Mouse (Mus musculus) kidney, embryonic 14.5 days (tissue): Measurements from ENCODE around the gene Spns3. TPM values are rescaled to one million over a fixed set of nuclear protein-coding genes. Genes with fewer than 3 reads are reported as not detected.
A peak's percentile ranks its signal among the peaks of the same experiment; 100 is the strongest.

ENCODE experiments used
- ATAC-seq: fragments of 200-750 bp; cut with Nextera tagmentation; 2 replicates; pipeline ENCODE4 v1.8.0; 2017; ENCODE audit warnings: moderate number of reproducible peaks, mild to moderate bottlenecking, moderate TSS enrichment, moderate library complexity; ENCODE audit not compliant: low FRiP score, low TSS enrichment
- H3K27ac ChIP-seq: fragments of 300-500 bp; sonication (generic); 2 replicates; pipeline ENCODE4 v1.5.1; 2014; ENCODE audit warnings: low read depth, mild to moderate bottlenecking, low read length, moderate library complexity, mixed read lengths
- H3K27me3 ChIP-seq: fragments of 300-500 bp; sonication (generic); 2 replicates; pipeline ENCODE4 v1.6.1; 2014; ENCODE audit warnings: mild to moderate bottlenecking, low read length; ENCODE audit not compliant: control insufficient read depth, insufficient read depth
- H3K36me3 ChIP-seq: fragments of 300-500 bp; sonication (generic); 2 replicates; pipeline ENCODE4 v1.6.1; 2014; ENCODE audit warnings: low read length, mixed read lengths; ENCODE audit not compliant: control insufficient read depth, insufficient read depth
- H3K4me1 ChIP-seq: fragments of 300-500 bp; sonication (generic); 2 replicates; pipeline ENCODE4 v1.6.1; 2014; ENCODE audit warnings: low read length, mixed read lengths; ENCODE audit not compliant: control insufficient read depth, insufficient read depth
- H3K4me2 ChIP-seq: fragments of 300-500 bp; sonication (generic); replicated peaks from 2 replicates; pipeline ENCODE4 v1.6.1; 2014; ENCODE audit warnings: low read depth, mild to moderate bottlenecking, low read length
- H3K4me3 ChIP-seq: fragments of 300-500 bp; sonication (generic); 2 replicates; pipeline ENCODE4 v1.5.1; 2014; ENCODE audit warnings: mild to moderate bottlenecking, low read length
- H3K9ac ChIP-seq: fragments of 300-500 bp; sonication (generic); 2 replicates; pipeline ENCODE4 v1.6.1; 2014; ENCODE audit warnings: low read depth, mild to moderate bottlenecking, low read length, moderate library complexity
- H3K9me3 ChIP-seq: fragments of 300-500 bp; sonication (generic); 2 replicates; pipeline ENCODE4 v1.6.1; 2016; ENCODE audit warnings: low read length; ENCODE audit not compliant: control insufficient read depth
- WGBS: fragments of 180-500 bp; shearing (Covaris S2); extraction: QIAGEN DNeasy Blood & Tissue Kit; methylation state at CpG from one replicate; pipeline ENCODE4 v1.1.7; 2014; 5-methylcytosine and 5-hydroxymethylcytosine counted together
- polyA plus RNA-seq: library from polyadenylated mRNA; unstranded; fragments of >200 nt; fragmentation: Nextera tagmentation; extraction: Ambion mirVana; gene quantifications from 2 replicates; pipeline ENCODE4 v1.2.1, GENCODE M21; 2014

Spns3 gene
- polyA plus RNA-seq, 1 experiment from 2014 or later, result 0.20 TPM

DNA sequence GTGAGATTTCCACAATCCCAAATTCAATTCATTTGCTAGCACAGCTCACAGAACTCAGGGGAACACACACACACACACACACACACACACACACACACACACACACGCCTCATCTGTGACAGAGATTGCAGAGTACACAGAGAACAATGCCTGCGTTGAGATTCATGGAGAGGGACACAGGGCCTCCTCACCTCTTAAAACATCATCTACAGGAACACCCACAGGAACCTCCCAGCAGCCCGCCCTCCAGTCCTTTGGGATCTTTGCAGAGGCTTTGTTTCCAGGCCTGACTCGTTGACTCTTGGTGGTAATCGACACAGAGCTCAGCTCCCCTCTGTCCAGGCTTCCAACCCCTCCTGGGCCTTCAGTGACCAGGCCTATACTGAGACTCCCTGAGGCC lies 73.1 kb downstream of the Spns3 start:
- Histone ChIP-seq H3K27ac (no peak overlapping the region), H3K36me3 (no peaks in the 10 kb centered on the region), H3K4me1 (0 out of 2 replicates have a peak, but pooled peaks cover 4% of the 10 kb centered on the region), H3K9ac (no peak overlapping the region), H3K27me3 (no peaks in the 10 kb centered on the region), H3K9me3 (no peaks in the 10 kb centered on the region), H3K4me3 (no peak overlapping the region), H3K4me2 (no peak overlapping the region)
- no peak for ATAC-seq
- 52% methylated on average over 5 of the region's 5 CpGs for WGBS

DNA sequence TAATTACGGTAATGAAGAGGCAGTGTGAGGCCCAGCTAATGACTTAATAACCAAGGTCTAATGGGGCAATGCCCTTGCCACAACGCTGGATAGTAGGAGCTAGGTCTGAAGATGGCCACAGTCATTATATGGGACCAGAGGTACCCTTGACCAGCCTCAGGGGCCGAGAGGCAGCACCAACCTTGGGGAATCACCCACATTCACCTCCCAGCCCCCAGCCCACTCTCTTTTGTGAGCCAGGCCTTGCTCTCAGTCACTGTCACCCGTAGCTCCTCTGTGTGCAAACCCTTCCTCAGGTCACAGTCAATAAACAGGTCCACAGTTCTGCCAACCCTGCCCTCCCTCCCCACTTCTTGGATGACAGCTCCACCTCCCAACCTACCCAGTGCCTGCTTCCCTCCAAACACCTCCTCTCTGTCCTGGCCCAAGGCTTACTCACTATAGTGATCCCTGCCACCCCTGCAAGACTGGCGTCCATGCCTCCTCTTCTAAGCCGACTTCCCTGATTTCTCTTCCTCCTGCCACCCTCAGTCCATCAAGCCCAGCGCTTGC lies 74.2 kb downstream of the Spns3 start:
- no peak for ATAC-seq
- H3K9me3 ChIP-seq, result no peaks in the 10 kb centered on the region
- 0 out of 2 replicates have a peak, but pooled peaks cover 4% of the 10 kb centered on the region for H3K4me1 ChIP-seq
- H3K27ac ChIP-seq, result no peak overlapping the region
- no peak overlapping the region for H3K9ac ChIP-seq
- no peaks in the 10 kb centered on the region for H3K27me3 ChIP-seq
- H3K36me3 ChIP-seq, result no peaks in the 10 kb centered on the region
- H3K4me3 ChIP-seq, result no peak overlapping the region
- 65% methylated on average over 7 of the region's 7 CpGs for WGBS
- H3K4me2 ChIP-seq, result no peak overlapping the region

DNA sequence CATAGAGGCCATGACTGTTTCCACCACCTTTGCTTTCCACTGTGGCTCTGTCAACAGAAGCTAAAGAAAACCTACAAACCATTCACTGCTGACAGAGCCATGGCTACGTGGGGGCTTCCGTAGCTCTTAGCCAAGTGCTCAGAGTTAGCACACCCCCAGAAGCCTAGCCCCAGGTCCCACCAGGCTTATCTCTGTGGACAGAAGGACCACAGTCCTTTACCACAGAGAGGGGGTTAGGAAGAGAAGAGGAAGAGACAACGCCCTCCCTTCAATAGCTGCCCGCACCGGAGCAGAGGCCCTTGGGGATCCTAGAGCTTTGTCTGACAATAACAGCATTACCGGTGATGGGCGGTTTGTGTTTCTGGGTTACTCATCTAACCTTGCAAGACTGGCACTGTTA lies 74.9 kb downstream of the Spns3 start:
- Histone ChIP-seq H3K4me3 (no peak overlapping the region), H3K36me3 (no peaks in the 10 kb centered on the region), H3K4me1 (0 out of 2 replicates have a peak, but pooled peaks cover 4% of the 10 kb centered on the region), H3K27me3 (no peaks in the 10 kb centered on the region), H3K9ac (no peak overlapping the region), H3K27ac (no peak overlapping the region), H3K4me2 (no peak overlapping the region), H3K9me3 (no peaks in the 10 kb centered on the region)
- ATAC-seq, result no peak
- WGBS, result 78% methylated on average over 7 of the region's 7 CpGs

- H3K4me3 ChIP-seq, result no peak overlapping the region
- WGBS, result 66% methylated on average over 3 of the region's 3 CpGs
- 0 out of 2 replicates have a peak, but pooled peaks cover 4% of the 10 kb centered on the region for H3K4me1 ChIP-seq
- no peak overlapping the region for H3K4me2 ChIP-seq
- no peak overlapping the region for H3K9ac ChIP-seq
- H3K27me3 ChIP-seq, result no peaks in the 10 kb centered on the region
- H3K9me3 ChIP-seq, result no peaks in the 10 kb centered on the region
- no peaks in the 10 kb centered on the region for H3K36me3 ChIP-seq
- no peak overlapping the region for H3K27ac ChIP-seq
- no peak for ATAC-seq
Measured at GRCm38 (mm10) chr11:72474926-72475325, 75.4 kb downstream of the Spns3 start.

DNA sequence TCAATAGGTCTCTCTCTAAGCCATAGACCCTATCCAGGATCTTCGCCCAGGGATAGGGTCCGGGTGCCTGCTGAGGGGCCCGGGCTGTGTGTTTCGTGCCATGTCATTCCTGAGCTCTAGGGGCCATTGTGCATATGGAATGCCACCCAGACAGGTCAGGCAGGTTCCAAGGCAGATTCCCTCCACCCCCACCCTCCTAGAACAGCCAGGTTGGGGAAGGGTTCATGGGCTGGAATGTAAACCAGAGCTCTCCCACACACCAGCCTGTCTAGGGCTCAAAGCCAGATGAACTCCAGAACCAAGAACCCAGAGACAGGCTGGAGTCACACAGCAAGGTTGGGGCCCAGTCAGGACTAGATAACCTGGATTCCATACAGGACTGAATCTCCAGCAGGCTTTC lies 76.8 kb downstream of the Spns3 start:
- no peaks in the 10 kb centered on the region for H3K36me3 ChIP-seq
- peaks cover 8% of the 10 kb centered on the region for H3K4me1 ChIP-seq
- WGBS, result 84% methylated on average over 4 of the region's 4 CpGs
- H3K27ac ChIP-seq, result no peak overlapping the region; the same call in 1 of the 2 replicates
- no peak overlapping the region for H3K9ac ChIP-seq
- H3K4me3 ChIP-seq, result no peak overlapping the region
- H3K4me2 ChIP-seq, result no peak overlapping the region
- no peaks in the 10 kb centered on the region for H3K9me3 ChIP-seq
- H3K27me3 ChIP-seq, result no peaks in the 10 kb centered on the region
- ATAC-seq, result no peak

DNA sequence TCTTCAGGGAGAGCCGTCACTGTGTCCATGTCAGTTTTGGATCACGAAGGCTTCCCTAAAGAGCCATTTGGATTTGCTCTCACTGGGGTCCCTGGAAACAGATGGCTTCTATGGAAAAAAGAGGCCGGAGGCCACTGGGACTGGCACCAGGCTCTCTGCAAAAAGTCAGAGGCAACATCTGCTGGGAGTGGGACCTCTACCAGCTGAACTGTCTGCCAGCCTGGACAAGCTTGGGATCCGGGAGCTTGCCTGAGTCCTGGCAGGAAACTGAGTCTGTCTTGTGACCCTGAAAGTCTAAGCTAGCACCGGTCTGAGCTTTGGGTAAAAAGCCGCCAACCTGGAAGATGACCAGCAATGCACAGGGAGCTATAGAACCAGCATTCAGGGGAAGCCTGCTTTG lies 78.9 kb downstream of the Spns3 start:
- Histone ChIP-seq H3K4me3 (no peak overlapping the region), H3K9me3 (no peaks in the 10 kb centered on the region), H3K27ac (no peak overlapping the region), H3K4me2 (no peak overlapping the region), H3K36me3 (no peaks in the 10 kb centered on the region), H3K27me3 (no peaks in the 10 kb centered on the region), H3K4me1 (peaks cover 23% of the 10 kb centered on the region), H3K9ac (no peak overlapping the region)
- WGBS, result 92% methylated on average over 6 of the region's 6 CpGs
- ATAC-seq, result no peak

- no peak overlapping the region for H3K4me3 ChIP-seq
- no peaks in the 10 kb centered on the region for H3K36me3 ChIP-seq
- no peak for ATAC-seq
- no peak overlapping the region; the same call in 1 of the 2 replicates for H3K27ac ChIP-seq
- H3K27me3 ChIP-seq, result no peaks in the 10 kb centered on the region
- H3K9ac ChIP-seq, result no peak overlapping the region
- no peak overlapping the region for H3K4me2 ChIP-seq
- H3K9me3 ChIP-seq, result no peaks in the 10 kb centered on the region
- WGBS, result 69% methylated on average over 4 of the region's 4 CpGs
- peaks cover 28% of the 10 kb centered on the region for H3K4me1 ChIP-seq
Measured at GRCm38 (mm10) chr11:72470004-72470403, 80.3 kb downstream of the Spns3 start.

- Histone ChIP-seq H3K27me3 (no peaks in the 10 kb centered on the region), H3K4me2 (no peak overlapping the region), H3K27ac (peak overlapping the region; percentile 56; the same call in 1 of the 2 replicates), H3K4me3 (no peak overlapping the region), H3K36me3 (no peaks in the 10 kb centered on the region), H3K9me3 (no peaks in the 10 kb centered on the region), H3K9ac (no peak overlapping the region), H3K4me1 (peaks cover 24% of the 10 kb centered on the region)
- 21% methylated on average over 5 of the region's 5 CpGs for WGBS
- peak; percentile 57 for ATAC-seq
Measured at GRCm38 (mm10) chr11:72469217-72469616, 81.1 kb downstream of the Spns3 start.

- no peak overlapping the region for H3K4me3 ChIP-seq
- 76% methylated on average over 5 of the region's 5 CpGs for WGBS
- H3K27ac ChIP-seq, result peak overlapping the region; percentile 56; the same call in 1 of the 2 replicates
- no peak for ATAC-seq
- no peak overlapping the region for H3K9ac ChIP-seq
- H3K4me2 ChIP-seq, result no peak overlapping the region
- no peaks in the 10 kb centered on the region for H3K36me3 ChIP-seq
- H3K27me3 ChIP-seq, result no peaks in the 10 kb centered on the region
- no peaks in the 10 kb centered on the region for H3K9me3 ChIP-seq
- peaks cover 24% of the 10 kb centered on the region for H3K4me1 ChIP-seq
Measured at GRCm38 (mm10) chr11:72468525-72468924, 81.8 kb downstream of the Spns3 start.
